9 mouse cellular contexts compared by ENCODE assay signal in the genomic region with DNA sequence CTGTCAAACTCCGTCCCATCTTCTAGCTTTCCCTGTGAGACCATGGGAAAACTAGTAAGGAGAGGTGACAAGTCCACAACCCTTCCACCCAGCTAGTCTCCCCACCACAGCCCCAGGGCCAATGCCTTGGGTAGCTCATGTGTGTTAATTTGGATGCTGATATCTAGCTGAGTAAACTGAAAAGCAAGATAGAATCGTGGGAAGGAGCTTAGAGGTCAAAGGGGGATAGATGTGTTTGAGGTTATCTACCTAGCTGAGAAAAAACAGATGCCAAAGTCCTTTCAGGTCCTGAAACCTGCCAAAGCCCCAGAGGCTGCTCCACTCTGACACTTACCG. TPM values are rescaled to one million over a fixed set of nuclear protein-coding genes. Genes with fewer than 3 reads are reported as not detected.
DNase-seq lines count a peak whose midpoint lies in the region; ATAC-seq and TF ChIP-seq lines count a peak whose summit lies in the region.
"Had no signal": no experiment of that assay in that cellular context is flagged by ENCODE, and none has a peak within 500 bp of the region (broad histone marks: within the 10 kb centered on the region; RNA-seq: fewer than 3 reads in every experiment).

No protein-coding gene starts in this region.

- WGBS in lung, embryonic 15.5 days, result 36% methylated on average over 3 of the region's 3 CpGs
- WGBS in forebrain, embryonic 12.5 days, result 60% methylated on average over 3 of the region's 3 CpGs
- 41% methylated on average over 3 of the region's 3 CpGs for WGBS in limb, embryonic 14.5 days
- WGBS in small intestine, adult 2 months, result 26% methylated on average over 3 of the region's 3 CpGs

- TF ChIP-seq POLR2A in limb, embryonic 14.5 days (IDR thresholded peaks at IDR 0.05; ENCODE audit: borderline replicate concordance, extremely low read depth, insufficient read depth, insufficient read length), result no peak
- no peak for TF ChIP-seq POLR2A in small intestine, adult 2 months (IDR thresholded peaks at IDR 0.05; ENCODE audit: low read depth, low read length)

- ATAC-seq in lung, embryonic 15.5 days (ENCODE audit: borderline replicate concordance, extremely low read depth, low FRiP score, low TSS enrichment), result no peak
- ATAC-seq in forebrain, embryonic 12.5 days (ENCODE audit: low FRiP score), result no peak
- ATAC-seq in limb, embryonic 14.5 days (ENCODE audit: low FRiP score, low read depth), result no peak

- H3K4me1 ChIP-seq in lung, embryonic 15.5 days, result peaks cover 46% of the 10 kb centered on the region
- H3K4me1 ChIP-seq in forebrain, embryonic 12.5 days, result peaks cover 54% of the 10 kb centered on the region
- H3K4me1 ChIP-seq in limb, embryonic 14.5 days (ENCODE audit: control insufficient read depth, insufficient read depth, low read length), result peaks cover 21% of the 10 kb centered on the region
- peaks cover 18% of the 10 kb centered on the region for H3K4me1 ChIP-seq in small intestine, adult 2 months (ENCODE audit: control insufficient read depth, insufficient read depth, insufficient read length, low read length)

- H3K9ac ChIP-seq in lung, embryonic 15.5 days, result peak overlapping the region; percentile 56
- H3K9ac ChIP-seq in forebrain, embryonic 12.5 days, result peak overlapping the region; percentile 59; the same call in 1 of the 2 replicates
- H3K9ac ChIP-seq in limb, embryonic 14.5 days (ENCODE audit: low read depth, low read length, severe bottlenecking), result no peak overlapping the region

- no peaks in the 10 kb centered on the region for H3K9me3 ChIP-seq in lung, embryonic 15.5 days
- no peaks in the 10 kb centered on the region for H3K9me3 ChIP-seq in forebrain, embryonic 12.5 days
- no peaks in the 10 kb centered on the region for H3K9me3 ChIP-seq in limb, embryonic 14.5 days (ENCODE audit: control insufficient read depth, low read length)

- peak overlapping the region; percentile 78 for H3K4me2 ChIP-seq in lung, embryonic 15.5 days
- H3K4me2 ChIP-seq in forebrain, embryonic 12.5 days, result peak overlapping the region; percentile 64
- peak overlapping the region; percentile 68 for H3K4me2 ChIP-seq in limb, embryonic 14.5 days (replicated peaks; ENCODE audit: low read depth, low read length, severe bottlenecking)

- no peak for TF ChIP-seq CTCF in small intestine, adult 2 months (IDR thresholded peaks at IDR 0.05; ENCODE audit: extremely low read depth, insufficient read length, insufficient replicate concordance, low read depth, low read length)

- peak overlapping the region; percentile 82 for H3K4me3 ChIP-seq in lung, embryonic 15.5 days
- peak overlapping the region; percentile 60 for H3K4me3 ChIP-seq in forebrain, embryonic 12.5 days (replicated peaks)
- H3K4me3 ChIP-seq in limb, embryonic 14.5 days (replicated peaks; ENCODE audit: low read length), result peak overlapping the region; percentile 69
- no peak overlapping the region for H3K4me3 ChIP-seq in small intestine, adult 2 months (ENCODE audit: low read depth, low read length)

- H3K27me3 ChIP-seq in lung, embryonic 15.5 days, result no peaks in the 10 kb centered on the region
- no peaks in the 10 kb centered on the region for H3K27me3 ChIP-seq in forebrain, embryonic 12.5 days
- H3K27me3 ChIP-seq in limb, embryonic 14.5 days (ENCODE audit: control insufficient read depth, insufficient read depth, low read length), result no peaks in the 10 kb centered on the region
- no peaks in the 10 kb centered on the region for H3K27me3 ChIP-seq in small intestine, adult 2 months (ENCODE audit: control insufficient read depth, insufficient read depth, low read length)

- peak overlapping the region; percentile 95; the same call in 1 of the 2 replicates for H3K27ac ChIP-seq in lung, embryonic 15.5 days
- H3K27ac ChIP-seq in forebrain, embryonic 12.5 days, result peak overlapping the region; percentile 94
- no peak overlapping the region for H3K27ac ChIP-seq in limb, embryonic 14.5 days (replicated peaks; ENCODE audit: low read depth, low read length)
- H3K27ac ChIP-seq in small intestine, adult 2 months (ENCODE audit: insufficient read depth, low read depth, low read length), result peak overlapping the region; percentile 45

- DNase-seq in lung, postnatal 14 days, result no peak
- no peak for DNase-seq in limb, embryonic 14.5 days (ENCODE audit: low spot score)
- DNase-seq in urinary bladder, postnatal 36 days (ENCODE audit: low spot score in 2 of 2), result no peak
- no peak for DNase-seq in layer of hippocampus, adult 18-20 months (ENCODE audit: low spot score in 2 of 2)
- no peak for DNase-seq in gastrocnemius, postnatal 4 days (ENCODE audit: low spot score in 2 of 2)
- DNase-seq: gastrocnemius, postnatal 14 days had no signal

- H3K36me3 ChIP-seq in lung, embryonic 15.5 days, result peaks cover 33% of the 10 kb centered on the region
- H3K36me3 ChIP-seq in forebrain, embryonic 12.5 days (replicated peaks), result peaks cover 31% of the 10 kb centered on the region
- H3K36me3 ChIP-seq in limb, embryonic 14.5 days (ENCODE audit: control insufficient read depth, insufficient read depth, low read length), result peaks cover 29% of the 10 kb centered on the region
- peaks cover 11% of the 10 kb centered on the region for H3K36me3 ChIP-seq in small intestine, adult 2 months (ENCODE audit: control insufficient read depth, insufficient read depth, low read length)

RNA-seq across cellular contexts. Expression of gene Fkbp2, which starts 1.7 kb away (rescaled TPM):
- 121 and 126 TPM in 2 replicates for polyA plus RNA-seq in lung, embryonic 15.5 days (2015; fragmentation: Nextera tagmentation; extraction: Ambion mirVana)
- polyA plus RNA-seq in forebrain, embryonic 12.5 days (2016; fragmentation: Nextera tagmentation; extraction: Ambion mirVana), result 76.9 and 79.8 TPM in 2 replicates
- 39.9 and 73.3 TPM in 2 replicates for polyA plus RNA-seq in limb, embryonic 14.5 days (2012; rRNA removed)
- 71.5 and 80.5 TPM in 2 replicates for polyA plus RNA-seq in limb, embryonic 14.5 days (2014; fragmentation: Nextera tagmentation; extraction: Ambion mirVana)
- 23.0 and 47.9 TPM in 2 replicates for polyA plus RNA-seq in small intestine, adult 2 months (2012; rRNA removed)
- 10 to 100 TPM; 94.2 to 94.6 TPM for total RNA-seq in layer of hippocampus, adult 18-20 months (2021)
- 10 to 100 TPM; 25.3 to 28.6 TPM for total RNA-seq in gastrocnemius, postnatal 4 days (2021)

RNA-seq across cellular contexts. Expression of gene Plcb3, which starts 2.3 kb away (rescaled TPM):
- 53.5 and 53.9 TPM in 2 replicates for polyA plus RNA-seq in lung, embryonic 15.5 days (2015; fragmentation: Nextera tagmentation; extraction: Ambion mirVana)
- 22.4 and 24.3 TPM in 2 replicates for polyA plus RNA-seq in forebrain, embryonic 12.5 days (2016; fragmentation: Nextera tagmentation; extraction: Ambion mirVana)
- 80.6 and 102 TPM in 2 replicates for polyA plus RNA-seq in limb, embryonic 14.5 days (2012; rRNA removed)
- 36.6 and 42.4 TPM in 2 replicates for polyA plus RNA-seq in limb, embryonic 14.5 days (2014; fragmentation: Nextera tagmentation; extraction: Ambion mirVana)
- 200 and 595 TPM in 2 replicates for polyA plus RNA-seq in small intestine, adult 2 months (2012; rRNA removed)
- total RNA-seq in layer of hippocampus, adult 18-20 months (2021), result 10 to 100 TPM; 13.3 to 14.4 TPM
- total RNA-seq in gastrocnemius, postnatal 4 days (2021), result 10 to 100 TPM; 22.2 to 23.9 TPM

RNA-seq across cellular contexts. Expression of gene Ppp1r14b, which starts 3.8 kb away (rescaled TPM):
- 141 and 160 TPM in 2 replicates for polyA plus RNA-seq in lung, embryonic 15.5 days (2015; fragmentation: Nextera tagmentation; extraction: Ambion mirVana)
- 237 and 333 TPM in 2 replicates for polyA plus RNA-seq in forebrain, embryonic 12.5 days (2016; fragmentation: Nextera tagmentation; extraction: Ambion mirVana)
- polyA plus RNA-seq in limb, embryonic 14.5 days (2012; rRNA removed), result 277 and 304 TPM in 2 replicates
- 249 and 282 TPM in 2 replicates for polyA plus RNA-seq in limb, embryonic 14.5 days (2014; fragmentation: Nextera tagmentation; extraction: Ambion mirVana)
- 44.2 and 100 TPM in 2 replicates for polyA plus RNA-seq in small intestine, adult 2 months (2012; rRNA removed)
- total RNA-seq in layer of hippocampus, adult 18-20 months (2021), result 10 to 100 TPM; 60.8 to 61.9 TPM
- 100 to 1,000 TPM; 364 to 392 TPM for total RNA-seq in gastrocnemius, postnatal 4 days (2021)

RNA-seq across cellular contexts. Expression of gene Vegfb, which starts 8.8 kb away (rescaled TPM):
- polyA plus RNA-seq in lung, embryonic 15.5 days (2015; fragmentation: Nextera tagmentation; extraction: Ambion mirVana), result 42.9 and 48.7 TPM in 2 replicates
- 40.0 and 42.1 TPM in 2 replicates for polyA plus RNA-seq in forebrain, embryonic 12.5 days (2016; fragmentation: Nextera tagmentation; extraction: Ambion mirVana)
- polyA plus RNA-seq in limb, embryonic 14.5 days (2012; rRNA removed), result 46.7 and 55.7 TPM in 2 replicates
- 44.9 and 54.5 TPM in 2 replicates for polyA plus RNA-seq in limb, embryonic 14.5 days (2014; fragmentation: Nextera tagmentation; extraction: Ambion mirVana)
- polyA plus RNA-seq in small intestine, adult 2 months (2012; rRNA removed), result 19.8 and 20.4 TPM in 2 replicates
- total RNA-seq in layer of hippocampus, adult 18-20 months (2021), result 10 to 100 TPM; 95.2 to 95.4 TPM
- 10 to 100 TPM; 68.0 to 73.0 TPM for total RNA-seq in gastrocnemius, postnatal 4 days (2021)

RNA-seq across cellular contexts. Expression of gene Dnajc4, which starts 13.8 kb away (rescaled TPM):
- 23.5 and 23.9 TPM in 2 replicates for polyA plus RNA-seq in lung, embryonic 15.5 days (2015; fragmentation: Nextera tagmentation; extraction: Ambion mirVana)
- 15.0 and 18.8 TPM in 2 replicates for polyA plus RNA-seq in forebrain, embryonic 12.5 days (2016; fragmentation: Nextera tagmentation; extraction: Ambion mirVana)
- 32.4 and 38.0 TPM in 2 replicates for polyA plus RNA-seq in limb, embryonic 14.5 days (2012; rRNA removed)
- 24.4 and 26.8 TPM in 2 replicates for polyA plus RNA-seq in limb, embryonic 14.5 days (2014; fragmentation: Nextera tagmentation; extraction: Ambion mirVana)
- polyA plus RNA-seq in small intestine, adult 2 months (2012; rRNA removed), result 34.1 and 53.4 TPM in 2 replicates
- total RNA-seq in layer of hippocampus, adult 18-20 months (2021), result 10 to 100 TPM; 24.7 to 27.9 TPM
- 10 to 100 TPM; 32.3 to 34.2 TPM for total RNA-seq in gastrocnemius, postnatal 4 days (2021)
